Mouse (Mus musculus) kidney, embryonic 16.5 days (tissue): Measurements from ENCODE around the gene Adamtsl3. TPM values are rescaled to one million over a fixed set of nuclear protein-coding genes. Genes with fewer than 3 reads are reported as not detected.

Experiments
- ATAC-seq: fragments of 200-750 bp; cut with Nextera tagmentation; 2 replicates; pipeline ENCODE4 v1.8.0; 2017; ENCODE audit warnings: moderate TSS enrichment; ENCODE audit not compliant: low FRiP score, low TSS enrichment
- H3K27ac ChIP-seq: fragments of 300-500 bp; sonication (generic); 2 replicates; pipeline ENCODE4 v1.5.1; 2014; ENCODE audit warnings: low read length
- H3K27me3 ChIP-seq: fragments of 300-500 bp; sonication (generic); 2 replicates; pipeline ENCODE4 v1.6.1; 2014; ENCODE audit warnings: low read length, control low read depth, mixed read lengths; ENCODE audit not compliant: insufficient read depth
- H3K36me3 ChIP-seq: fragments of 300-500 bp; sonication (generic); 2 replicates; pipeline ENCODE4 v1.6.1; 2014; ENCODE audit warnings: low read length, control low read depth, mixed read lengths; ENCODE audit not compliant: insufficient read depth
- H3K4me1 ChIP-seq: fragments of 300-500 bp; sonication (generic); 2 replicates; pipeline ENCODE4 v1.6.1; 2014; ENCODE audit warnings: low read length, control low read depth, mixed read lengths; ENCODE audit not compliant: insufficient read depth
- H3K4me2 ChIP-seq: fragments of 300-500 bp; sonication (generic); replicated peaks from 2 replicates; pipeline ENCODE4 v1.6.1; 2014; ENCODE audit warnings: low read depth, low read length
- H3K4me3 ChIP-seq: fragments of 300-500 bp; sonication (generic); 2 replicates; pipeline ENCODE4 v1.5.1; 2014; ENCODE audit warnings: mild to moderate bottlenecking, low read length
- H3K9ac ChIP-seq: fragments of 300-500 bp; sonication (generic); replicated peaks from 2 replicates; pipeline ENCODE4 v1.6.1; 2014; ENCODE audit warnings: low read length
- H3K9me3 ChIP-seq: fragments of 300-500 bp; sonication (generic); 2 replicates; pipeline ENCODE4 v1.6.1; 2016; ENCODE audit warnings: low read length, control low read depth
- WGBS: fragments of 180-500 bp; shearing (Covaris S2); extraction: QIAGEN DNeasy Blood & Tissue Kit; methylation state at CpG from one replicate; pipeline ENCODE4 v1.1.7; 2014; 5-methylcytosine and 5-hydroxymethylcytosine counted together
- polyA plus RNA-seq: library from polyadenylated mRNA; unstranded; fragments of >200 nt; fragmentation: Nextera tagmentation; extraction: Ambion mirVana; gene quantifications from 2 replicates; pipeline ENCODE4 v1.2.1, GENCODE M21; 2015

The Adamtsl3 gene
- polyA plus RNA-seq, 1 experiment from 2014 or later: 0.47 TPM

- H3K4me1 ChIP-seq: no peaks in the 10 kb centered on the region
Observed at GRCm38 (mm10) chr7:82566688-82567087, 231.2 kb downstream of the Adamtsl3 start.

GRCm38 (mm10) chr7:82567811-82568210, 232.3 kb downstream of the Adamtsl3 start:
- H3K4me3 ChIP-seq: no peak overlapping the region
- no peaks in the 10 kb centered on the region for H3K9me3 ChIP-seq
- H3K36me3 ChIP-seq: no peaks in the 10 kb centered on the region
- H3K4me2 ChIP-seq: no peak overlapping the region
- ATAC-seq: no peak
- no peak overlapping the region for H3K27ac ChIP-seq
- 90% methylated on average over 3 of the region's 3 CpGs for WGBS
- H3K9ac ChIP-seq: no peak overlapping the region
- no peaks in the 10 kb centered on the region for H3K27me3 ChIP-seq
- H3K4me1 ChIP-seq: no peaks in the 10 kb centered on the region

More at GRCm38 (mm10) chr7:82566688-82567087, 231.2 kb downstream of the Adamtsl3 start:
- no peak overlapping the region for H3K9ac ChIP-seq
- H3K27ac ChIP-seq: no peak overlapping the region
- H3K27me3 ChIP-seq: no peaks in the 10 kb centered on the region
- H3K9me3 ChIP-seq: no peaks in the 10 kb centered on the region
- no peak overlapping the region for H3K4me2 ChIP-seq
- WGBS: 49% methylated on average over 8 of the region's 8 CpGs
- no peaks in the 10 kb centered on the region for H3K36me3 ChIP-seq
- no peak for ATAC-seq
- no peak overlapping the region for H3K4me3 ChIP-seq

DNA sequence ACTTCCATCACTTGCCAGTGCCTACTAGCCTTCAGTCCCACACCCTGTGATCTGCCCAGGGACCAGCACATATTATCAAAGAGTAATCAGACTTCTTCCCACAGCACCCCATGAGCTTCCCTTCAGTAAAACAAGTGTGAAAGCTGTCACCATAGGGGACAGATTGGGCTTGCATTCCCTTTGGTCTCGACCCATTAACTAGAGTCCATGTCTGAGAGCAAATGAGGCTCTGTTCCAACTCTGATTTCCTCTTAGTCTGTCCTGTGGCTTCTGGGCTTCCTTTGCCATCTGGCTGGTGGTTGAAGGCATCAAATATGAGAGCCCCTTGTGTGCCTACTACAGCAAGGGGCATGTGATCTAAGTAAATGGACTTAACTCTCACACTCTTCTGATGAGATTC, 237.5 kb downstream of the Adamtsl3 start:
- Histone ChIP-seq H3K9me3 (no peaks in the 10 kb centered on the region), H3K36me3 (no peaks in the 10 kb centered on the region), H3K4me3 (no peak overlapping the region), H3K27ac (no peak overlapping the region), H3K9ac (no peak overlapping the region), H3K4me1 (no peaks in the 10 kb centered on the region), H3K4me2 (no peak overlapping the region), H3K27me3 (no peaks in the 10 kb centered on the region)
- no peak for ATAC-seq
- WGBS: 22% methylated on average over 1 of the region's 1 CpGs

DNA sequence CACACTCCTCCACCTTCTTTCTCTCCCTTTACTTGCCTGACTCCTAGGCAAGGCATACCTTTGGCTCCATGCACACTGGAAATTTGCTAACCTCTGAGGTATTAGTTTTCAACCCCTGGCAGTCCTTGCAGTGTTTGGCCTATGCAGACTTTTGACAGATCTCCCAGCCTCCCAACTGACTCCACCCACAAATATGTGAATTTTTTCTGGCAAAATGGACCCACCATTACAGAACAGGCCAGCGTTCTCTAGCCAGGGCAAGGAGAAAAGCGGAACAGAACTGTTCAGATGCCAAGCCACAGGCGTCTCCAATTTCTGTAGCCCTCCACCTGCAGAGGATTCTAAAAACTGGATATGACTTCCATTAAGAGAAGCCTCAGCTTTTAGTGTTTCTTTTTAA, 244.5 kb downstream of the Adamtsl3 start:
- Histone ChIP-seq H3K36me3 (no peaks in the 10 kb centered on the region), H3K9ac (no peak overlapping the region), H3K27me3 (no peaks in the 10 kb centered on the region), H3K9me3 (no peaks in the 10 kb centered on the region), H3K27ac (no peak overlapping the region), H3K4me3 (no peak overlapping the region), H3K4me1 (no peaks in the 10 kb centered on the region), H3K4me2 (no peak overlapping the region)
- 80% methylated on average over 3 of the region's 3 CpGs for WGBS
- no peak for ATAC-seq

GRCm38 (mm10) chr7:82581802-82582201, 246.3 kb downstream of the Adamtsl3 start:
- H3K4me2 ChIP-seq: no peak overlapping the region
- WGBS: 61% methylated on average over 5 of the region's 5 CpGs

GRCm38 (mm10) chr7:82582534-82582933, 247.0 kb downstream of the Adamtsl3 start:
- WGBS: 84% methylated on average over 4 of the region's 4 CpGs
- Histone ChIP-seq H3K27ac (no peak overlapping the region), H3K9ac (no peak overlapping the region), H3K9me3 (no peaks in the 10 kb centered on the region), H3K4me1 (no peaks in the 10 kb centered on the region), H3K4me3 (no peak overlapping the region), H3K27me3 (no peaks in the 10 kb centered on the region), H3K4me2 (no peak overlapping the region), H3K36me3 (no peaks in the 10 kb centered on the region)
- ATAC-seq: no peak

More at GRCm38 (mm10) chr7:82581802-82582201, 246.3 kb downstream of the Adamtsl3 start:
- no peak for ATAC-seq
- no peaks in the 10 kb centered on the region for H3K27me3 ChIP-seq
- no peaks in the 10 kb centered on the region for H3K9me3 ChIP-seq
- no peaks in the 10 kb centered on the region for H3K4me1 ChIP-seq
- no peaks in the 10 kb centered on the region for H3K36me3 ChIP-seq
- H3K9ac ChIP-seq: no peak overlapping the region
- no peak overlapping the region for H3K27ac ChIP-seq
- H3K4me3 ChIP-seq: no peak overlapping the region

GRCm38 (mm10) chr7:82590931-82591330, 255.4 kb downstream of the Adamtsl3 start:
- no peaks in the 10 kb centered on the region for H3K36me3 ChIP-seq
- H3K4me2 ChIP-seq: no peak overlapping the region
- WGBS: 81% methylated on average over 6 of the region's 6 CpGs
- H3K27me3 ChIP-seq: no peaks in the 10 kb centered on the region
- no peak overlapping the region for H3K27ac ChIP-seq
- H3K4me1 ChIP-seq: no peaks in the 10 kb centered on the region
- no peak overlapping the region for H3K4me3 ChIP-seq
- H3K9me3 ChIP-seq: no peaks in the 10 kb centered on the region
- no peak for ATAC-seq
- no peak overlapping the region for H3K9ac ChIP-seq

- no peaks in the 10 kb centered on the region for H3K27me3 ChIP-seq
- H3K9me3 ChIP-seq: no peaks in the 10 kb centered on the region
- H3K4me1 ChIP-seq: no peaks in the 10 kb centered on the region
- H3K9ac ChIP-seq: no peak overlapping the region
- H3K27ac ChIP-seq: no peak overlapping the region
- H3K4me2 ChIP-seq: no peak overlapping the region
- H3K36me3 ChIP-seq: no peaks in the 10 kb centered on the region
- no peak overlapping the region for H3K4me3 ChIP-seq
- ATAC-seq: no peak
- WGBS: 70% methylated on average over 4 of the region's 4 CpGs
Observed at GRCm38 (mm10) chr7:82602008-82602407, 266.5 kb downstream of the Adamtsl3 start.

DNA sequence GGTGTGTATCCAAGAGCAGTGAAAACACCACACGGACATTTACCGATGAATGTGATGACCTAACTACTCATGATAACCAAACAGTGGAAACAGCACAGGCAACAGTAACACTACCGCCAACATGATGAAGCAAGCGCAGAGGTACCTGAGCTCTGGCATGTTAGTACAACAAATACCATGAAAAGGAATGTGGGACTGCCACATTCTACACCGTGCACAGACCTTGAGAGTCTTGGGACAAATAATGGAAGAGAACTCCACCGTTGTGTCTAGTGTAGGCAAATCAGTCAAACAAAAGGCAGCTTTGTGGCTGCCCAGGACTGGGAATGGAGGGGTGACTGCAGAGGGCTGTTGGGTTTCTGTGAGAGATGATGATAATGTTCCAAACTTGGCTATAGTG, 269.9 kb downstream of the Adamtsl3 start:
- 85% methylated on average over 6 of the region's 6 CpGs for WGBS
- Histone ChIP-seq H3K4me1 (no peaks in the 10 kb centered on the region), H3K36me3 (no peaks in the 10 kb centered on the region), H3K27me3 (no peaks in the 10 kb centered on the region), H3K9me3 (no peaks in the 10 kb centered on the region), H3K4me3 (no peak overlapping the region), H3K4me2 (no peak overlapping the region), H3K27ac (no peak overlapping the region), H3K9ac (no peak overlapping the region)
- ATAC-seq: no peak

DNA sequence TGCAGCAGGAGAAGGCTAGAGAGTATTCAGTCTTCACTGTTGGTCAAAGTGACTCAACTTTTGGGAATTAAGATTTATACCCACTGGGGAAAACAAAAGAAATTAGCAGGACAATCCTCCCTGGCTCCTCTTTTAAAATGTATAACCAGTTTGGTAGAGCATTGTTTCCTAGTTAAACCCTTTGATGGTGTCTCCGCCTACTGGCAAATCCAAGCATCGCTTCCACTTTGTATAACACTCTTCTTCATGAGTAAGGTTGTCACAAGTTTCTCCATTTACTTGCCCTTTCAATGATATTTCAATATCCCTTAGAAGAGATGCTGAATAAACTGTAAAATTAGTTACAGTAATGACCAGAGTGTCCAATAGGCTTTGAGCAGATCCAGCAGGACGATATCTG, 274.1 kb downstream of the Adamtsl3 start:
- WGBS: 76% methylated on average over 3 of the region's 3 CpGs
- no peak overlapping the region for H3K4me3 ChIP-seq
- no peaks in the 10 kb centered on the region for H3K4me1 ChIP-seq
- no peak for ATAC-seq
- H3K9ac ChIP-seq: no peak overlapping the region
- H3K4me2 ChIP-seq: no peak overlapping the region
- H3K9me3 ChIP-seq: no peaks in the 10 kb centered on the region
- no peak overlapping the region for H3K27ac ChIP-seq
- H3K27me3 ChIP-seq: no peaks in the 10 kb centered on the region
- H3K36me3 ChIP-seq: no peaks in the 10 kb centered on the region
